Mouse (Mus musculus): ENCODE measurements around the gene Cdkn2a. TPM values are rescaled to one million over a fixed set of nuclear protein-coding genes. Genes with fewer than 3 reads are reported as not detected.

The Cdkn2a gene
- not detected in 2 replicates for polyA plus RNA-seq (2016; fragmentation: Nextera tagmentation; extraction: Ambion mirVana)

DNA sequence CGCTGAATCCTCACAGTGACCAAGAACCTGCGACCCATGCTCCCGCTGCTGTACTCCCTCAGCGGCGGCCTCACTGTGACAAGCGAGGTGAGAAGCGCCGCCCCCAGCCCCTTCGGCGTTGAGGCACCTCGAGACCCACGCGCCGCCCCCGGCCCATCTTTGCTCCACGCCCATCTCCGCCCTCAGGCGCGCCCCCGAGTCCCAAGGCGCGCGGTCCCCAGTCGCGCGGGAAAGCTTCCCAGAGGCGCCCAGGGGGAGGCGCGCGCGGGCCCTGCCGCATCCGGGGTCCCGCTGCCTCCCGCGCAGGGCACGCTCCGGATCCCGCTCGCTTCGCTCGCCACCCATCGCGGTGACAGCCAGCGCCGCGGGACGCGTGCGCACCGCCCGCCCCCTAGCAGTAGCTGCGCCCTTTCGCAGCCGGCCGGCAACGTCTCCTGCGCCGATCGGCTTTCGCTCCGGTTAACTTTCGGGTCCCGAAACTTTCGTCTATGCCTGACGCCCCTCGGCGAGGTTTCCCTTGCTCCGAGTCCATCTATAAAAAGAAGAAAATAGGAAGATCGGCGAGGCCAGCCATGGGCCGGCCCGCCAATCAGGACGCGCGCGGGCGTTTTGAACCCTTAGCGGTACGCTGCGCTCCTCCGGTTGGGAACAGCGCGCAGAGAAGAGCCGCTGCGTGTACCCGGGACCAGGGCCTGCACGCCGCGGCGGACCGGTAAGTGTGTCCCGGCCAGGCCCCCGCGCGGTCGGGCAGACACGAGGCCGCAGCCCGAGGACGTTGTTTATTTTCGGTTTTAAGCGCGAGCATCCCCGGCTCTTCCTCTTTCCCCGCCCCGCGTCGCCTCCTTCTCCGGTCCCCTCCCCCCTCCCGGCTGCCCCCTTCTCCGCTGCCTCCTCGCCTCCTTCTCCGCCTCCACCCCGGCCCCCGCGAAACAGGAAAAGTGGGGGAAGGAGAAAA is at the start of gene Cdkn2a:
Cdkn2a (minus strand) TSS at position 168 of the 955 bp plus-strand sequence.
- H3K27ac ChIP-seq, result no peak within 1 kb of the TSS
- H3K27me3 ChIP-seq, result peaks cover 87% of the 10 kb centered on the region
- no peaks in the 10 kb centered on the region for H3K36me3 ChIP-seq (replicated peaks)
- no peaks in the 10 kb centered on the region for H3K9me3 ChIP-seq
- H3K9ac ChIP-seq, result peak within 1 kb of the TSS; percentile 43
- ATAC-seq (ENCODE audit: low FRiP score), result peak; percentile 90
- H3K4me3 ChIP-seq (replicated peaks), result peak within 1 kb of the TSS; percentile 49
- peaks cover 17% of the 10 kb centered on the region for H3K4me1 ChIP-seq
- H3K4me2 ChIP-seq, result peak within 1 kb of the TSS; percentile 93
- WGBS, result under 1% methylated on average over 112 of the region's 117 CpGs

- WGBS, result 12% methylated on average over 13 of the region's 13 CpGs
- Histone ChIP-seq H3K9ac (no peak overlapping the region), H3K27me3 (peaks cover 50% of the 10 kb centered on the region), H3K4me3 (replicated peaks) (no peak overlapping the region), H3K36me3 (replicated peaks) (no peaks in the 10 kb centered on the region), H3K9me3 (no peaks in the 10 kb centered on the region), H3K4me1 (peaks cover 10% of the 10 kb centered on the region; the same call in 1 of the 2 replicates), H3K4me2 (no peak overlapping the region), H3K27ac (no peak overlapping the region)
- ATAC-seq (ENCODE audit: low FRiP score), result no peak
Measured at GRCm38 (mm10) chr4:89313461-89313860, 19.0 kb upstream of the Cdkn2a start.

DNA sequence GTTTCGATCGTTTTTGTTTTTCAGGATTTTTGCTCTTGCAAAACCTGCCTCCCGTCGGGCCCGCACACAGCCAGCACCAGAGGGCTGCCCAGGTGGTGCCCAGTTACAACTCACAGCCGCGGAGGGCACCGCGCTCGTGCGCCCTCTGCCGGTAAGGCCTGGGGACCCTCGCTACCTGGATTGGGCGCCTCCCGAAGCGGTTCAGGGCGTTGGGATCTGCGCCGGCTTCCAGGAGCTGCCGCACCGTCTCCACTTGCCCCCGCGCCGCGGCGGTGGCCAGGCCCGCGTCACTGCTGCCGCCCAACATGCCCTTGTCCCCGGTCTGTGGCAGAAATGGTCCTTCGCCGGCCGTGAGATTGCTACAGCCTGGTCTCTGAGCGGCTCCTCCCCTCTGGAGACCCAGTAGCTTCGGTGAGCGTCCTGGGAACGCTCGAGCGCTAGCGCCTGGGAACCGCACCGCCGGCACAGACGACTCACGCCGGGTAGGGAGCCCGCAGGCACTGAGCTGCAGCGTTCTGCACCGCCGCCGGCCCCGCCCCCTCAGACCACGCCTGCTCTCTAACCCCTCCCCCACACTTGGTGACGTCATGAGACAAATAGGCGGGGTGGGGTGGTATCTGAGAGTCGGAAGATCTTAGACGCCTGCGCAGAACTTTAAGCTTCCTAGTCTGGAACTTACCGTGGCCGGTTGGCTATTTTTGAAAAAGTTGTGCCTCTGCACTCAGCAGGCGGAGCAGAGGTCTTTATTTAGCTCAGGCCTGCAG is 16.2 kb upstream of the Cdkn2a start, which contains the start of gene Cdkn2b:
Cdkn2b (minus strand) TSS at position 549 of the 764 bp plus-strand sequence.
- under 1% methylated on average over 61 of the region's 61 CpGs for WGBS
- no peak within 1 kb of the TSS for H3K27ac ChIP-seq
- H3K27me3 ChIP-seq, result peaks cover 78% of the 10 kb centered on the region
- peaks cover 10% of the 10 kb centered on the region; the same call in 1 of the 2 replicates for H3K4me1 ChIP-seq
- H3K9me3 ChIP-seq, result no peaks in the 10 kb centered on the region
- H3K9ac ChIP-seq, result peak within 1 kb of the TSS; percentile 21; the same call in 1 of the 2 replicates
- peak within 1 kb of the TSS; percentile 54 for H3K4me3 ChIP-seq (replicated peaks)
- ATAC-seq (ENCODE audit: low FRiP score), result peak; percentile 97
- peak within 1 kb of the TSS; percentile 94 for H3K4me2 ChIP-seq
- H3K36me3 ChIP-seq (replicated peaks), result no peaks in the 10 kb centered on the region

DNA sequence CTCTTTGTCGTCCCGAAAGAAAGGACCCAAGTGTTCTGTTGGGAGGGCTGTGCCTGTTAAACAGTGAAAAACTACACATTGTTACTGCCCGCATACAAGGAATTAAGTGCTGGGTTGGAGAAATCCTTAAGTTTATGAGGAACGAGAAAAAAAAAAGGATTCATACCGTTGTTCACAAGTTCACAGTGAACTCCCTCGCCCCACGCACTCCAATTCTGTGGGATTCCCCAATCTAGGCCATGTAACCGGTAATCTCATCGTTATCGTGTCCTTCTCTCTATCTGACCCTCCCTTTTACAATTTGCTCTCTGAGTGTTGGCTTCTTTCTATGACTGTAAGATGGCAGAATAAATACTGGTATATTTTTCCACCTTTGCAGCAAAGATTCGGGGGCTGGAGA is 15.5 kb upstream of the Cdkn2a start:
- no peaks in the 10 kb centered on the region for H3K36me3 ChIP-seq (replicated peaks)
- WGBS, result 1% methylated on average over 11 of the region's 11 CpGs
- no peak overlapping the region for H3K27ac ChIP-seq
- H3K4me3 ChIP-seq (replicated peaks), result no peak overlapping the region
- H3K9me3 ChIP-seq, result no peaks in the 10 kb centered on the region
- H3K4me1 ChIP-seq, result peaks cover 10% of the 10 kb centered on the region; the same call in 1 of the 2 replicates
- peaks cover 84% of the 10 kb centered on the region for H3K27me3 ChIP-seq
- peak overlapping the region; percentile 94 for H3K4me2 ChIP-seq
- H3K9ac ChIP-seq, result no peak overlapping the region
- ATAC-seq (ENCODE audit: low FRiP score), result no peak

GRCm38 (mm10) chr4:89308001-89308400 is 13.5 kb upstream of the Cdkn2a start:
- WGBS, result 2% methylated on average over 3 of the region's 3 CpGs
- Histone ChIP-seq H3K4me1 (peaks cover 14% of the 10 kb centered on the region; the same call in 1 of the 2 replicates), H3K9me3 (no peaks in the 10 kb centered on the region), H3K36me3 (replicated peaks) (no peaks in the 10 kb centered on the region), H3K27ac (no peak overlapping the region), H3K4me3 (replicated peaks) (no peak overlapping the region), H3K4me2 (no peak overlapping the region), H3K27me3 (peaks cover 90% of the 10 kb centered on the region), H3K9ac (no peak overlapping the region)
- ATAC-seq (ENCODE audit: low FRiP score), result no peak

- no peak for ATAC-seq (ENCODE audit: low FRiP score)
- Histone ChIP-seq H3K4me2 (no peak overlapping the region), H3K36me3 (replicated peaks) (no peaks in the 10 kb centered on the region), H3K4me1 (peaks cover 14% of the 10 kb centered on the region; the same call in 1 of the 2 replicates), H3K9ac (no peak overlapping the region), H3K4me3 (replicated peaks) (no peak overlapping the region), H3K9me3 (no peaks in the 10 kb centered on the region), H3K27me3 (peaks cover 90% of the 10 kb centered on the region), H3K27ac (no peak overlapping the region)
- under 1% methylated on average over 25 of the region's 25 CpGs for WGBS
Measured at GRCm38 (mm10) chr4:89306798-89307365, 12.4 kb upstream of the Cdkn2a start.

DNA sequence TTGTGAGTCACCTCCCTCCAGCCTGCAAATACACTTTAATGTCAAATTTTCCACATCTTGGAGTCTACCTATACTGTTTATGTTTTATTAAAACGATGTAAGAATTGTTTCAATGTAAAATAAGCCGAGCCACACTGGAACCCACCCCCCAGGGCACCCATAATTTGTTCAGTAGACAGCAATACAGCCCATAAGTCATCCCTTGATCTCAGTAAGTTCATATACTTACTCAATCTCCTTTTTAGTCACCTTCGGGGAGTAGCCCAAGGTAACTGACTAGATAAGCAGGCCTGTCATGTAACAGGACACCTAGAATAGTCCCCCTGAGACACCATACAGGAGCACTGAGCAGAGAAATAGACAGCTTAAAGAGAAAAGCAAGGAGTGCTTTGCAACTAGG is 11.2 kb upstream of the Cdkn2a start:
- peaks cover 10% of the 10 kb centered on the region; the same call in 1 of the 2 replicates for H3K4me1 ChIP-seq
- no peak overlapping the region for H3K4me2 ChIP-seq
- no peak overlapping the region for H3K9ac ChIP-seq
- H3K36me3 ChIP-seq (replicated peaks), result no peaks in the 10 kb centered on the region
- no peak for ATAC-seq (ENCODE audit: low FRiP score)
- H3K27ac ChIP-seq, result no peak overlapping the region
- H3K9me3 ChIP-seq, result no peaks in the 10 kb centered on the region
- H3K4me3 ChIP-seq (replicated peaks), result no peak overlapping the region
- peaks cover 88% of the 10 kb centered on the region for H3K27me3 ChIP-seq
- 3% methylated on average over 3 of the region's 3 CpGs for WGBS

DNA sequence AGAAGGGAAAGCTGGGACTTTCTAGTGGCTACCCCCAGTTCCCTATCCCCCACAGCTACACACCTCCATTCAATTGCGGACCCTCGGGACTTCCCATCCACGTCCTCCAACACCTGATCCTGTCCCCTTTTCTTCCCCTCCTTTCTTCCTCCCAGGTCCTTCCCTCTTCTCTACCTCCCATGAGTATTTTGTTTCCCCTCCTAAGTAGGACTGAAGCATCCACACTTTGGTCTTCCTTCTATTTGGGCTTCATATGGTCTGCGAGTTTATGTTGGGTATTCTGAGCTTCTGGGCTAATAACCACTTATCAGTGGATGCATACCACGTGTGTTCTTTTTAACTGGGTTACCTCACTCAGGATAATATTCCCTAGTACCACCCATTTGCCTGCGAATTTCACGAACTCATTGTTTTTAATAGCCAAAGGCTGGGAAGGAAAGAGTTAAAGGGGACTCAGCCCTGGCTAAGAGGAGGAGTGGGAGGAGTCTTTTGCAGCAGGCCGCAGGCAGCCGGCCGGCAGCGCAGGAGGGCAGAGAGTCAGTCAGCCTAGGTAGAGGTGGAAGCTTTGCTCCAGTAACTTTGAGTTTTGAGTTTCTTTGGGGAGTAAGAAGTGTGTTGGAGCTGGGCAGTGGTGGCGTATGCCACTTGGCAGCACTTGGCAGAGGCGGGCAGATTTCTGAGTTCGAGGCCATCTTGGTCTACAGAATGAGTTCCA is 9.0 kb upstream of the Cdkn2a start:
- H3K27me3 ChIP-seq, result peaks cover 90% of the 10 kb centered on the region
- no peak overlapping the region for H3K27ac ChIP-seq
- no peak overlapping the region for H3K4me3 ChIP-seq (replicated peaks)
- no peaks in the 10 kb centered on the region for H3K9me3 ChIP-seq
- H3K9ac ChIP-seq, result no peak overlapping the region
- peaks cover 4% of the 10 kb centered on the region; the same call in 1 of the 2 replicates for H3K4me1 ChIP-seq
- H3K36me3 ChIP-seq (replicated peaks), result no peaks in the 10 kb centered on the region
- H3K4me2 ChIP-seq, result no peak overlapping the region
- peak; percentile 60; the same call in 1 of the 2 replicates for ATAC-seq (ENCODE audit: low FRiP score)
- WGBS, result 2% methylated on average over 14 of the region's 14 CpGs

DNA sequence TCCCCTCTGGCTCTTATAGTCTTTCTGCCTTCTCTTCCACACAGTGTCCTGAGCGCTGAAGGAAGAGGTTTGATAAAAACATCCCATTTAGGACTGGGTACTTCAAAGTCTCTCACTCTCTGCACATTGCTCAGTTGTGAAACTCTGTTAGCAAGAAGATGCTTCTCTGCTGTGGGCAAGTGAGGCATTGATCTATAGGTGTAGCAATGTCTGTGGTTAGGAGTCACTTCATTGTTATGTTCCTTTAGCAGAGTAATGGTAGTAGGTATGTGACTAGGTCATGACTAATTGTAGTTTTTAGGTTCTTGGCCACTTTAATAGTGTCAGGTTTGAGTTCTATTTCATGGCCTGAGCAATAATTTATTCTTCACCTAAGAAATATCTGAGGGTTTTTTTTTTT is 7.7 kb upstream of the Cdkn2a start:
- Histone ChIP-seq H3K9me3 (no peaks in the 10 kb centered on the region), H3K4me1 (peaks cover 4% of the 10 kb centered on the region; the same call in 1 of the 2 replicates), H3K36me3 (replicated peaks) (no peaks in the 10 kb centered on the region), H3K27ac (no peak overlapping the region), H3K4me3 (replicated peaks) (no peak overlapping the region), H3K9ac (no peak overlapping the region), H3K27me3 (peaks cover 86% of the 10 kb centered on the region), H3K4me2 (no peak overlapping the region)
- no peak for ATAC-seq (ENCODE audit: low FRiP score)
- WGBS, result 3% methylated on average over 1 of the region's 1 CpGs

DNA sequence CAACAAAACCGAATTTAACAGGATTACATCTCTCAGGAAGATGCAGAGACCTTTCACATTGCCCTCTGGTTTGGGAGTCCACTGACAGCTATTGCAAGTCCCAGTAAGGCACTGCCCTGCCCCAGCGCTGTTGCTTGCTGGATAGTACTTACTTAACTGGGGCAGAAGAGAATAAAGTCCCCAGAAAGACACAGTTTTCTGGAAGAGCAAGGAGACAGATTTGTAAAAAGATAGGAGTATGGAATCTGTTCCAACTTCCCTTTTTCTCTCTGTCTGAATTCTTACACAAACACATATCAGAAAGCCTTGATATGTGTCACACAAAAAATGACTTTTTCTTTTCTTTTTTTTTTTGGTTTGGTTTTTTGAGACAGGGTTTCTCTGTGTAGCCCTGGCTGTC is 5.3 kb upstream of the Cdkn2a start:
- no peaks in the 10 kb centered on the region for H3K36me3 ChIP-seq (replicated peaks)
- WGBS, result 3% methylated on average over 2 of the region's 2 CpGs
- ATAC-seq (ENCODE audit: low FRiP score), result no peak

DNA sequence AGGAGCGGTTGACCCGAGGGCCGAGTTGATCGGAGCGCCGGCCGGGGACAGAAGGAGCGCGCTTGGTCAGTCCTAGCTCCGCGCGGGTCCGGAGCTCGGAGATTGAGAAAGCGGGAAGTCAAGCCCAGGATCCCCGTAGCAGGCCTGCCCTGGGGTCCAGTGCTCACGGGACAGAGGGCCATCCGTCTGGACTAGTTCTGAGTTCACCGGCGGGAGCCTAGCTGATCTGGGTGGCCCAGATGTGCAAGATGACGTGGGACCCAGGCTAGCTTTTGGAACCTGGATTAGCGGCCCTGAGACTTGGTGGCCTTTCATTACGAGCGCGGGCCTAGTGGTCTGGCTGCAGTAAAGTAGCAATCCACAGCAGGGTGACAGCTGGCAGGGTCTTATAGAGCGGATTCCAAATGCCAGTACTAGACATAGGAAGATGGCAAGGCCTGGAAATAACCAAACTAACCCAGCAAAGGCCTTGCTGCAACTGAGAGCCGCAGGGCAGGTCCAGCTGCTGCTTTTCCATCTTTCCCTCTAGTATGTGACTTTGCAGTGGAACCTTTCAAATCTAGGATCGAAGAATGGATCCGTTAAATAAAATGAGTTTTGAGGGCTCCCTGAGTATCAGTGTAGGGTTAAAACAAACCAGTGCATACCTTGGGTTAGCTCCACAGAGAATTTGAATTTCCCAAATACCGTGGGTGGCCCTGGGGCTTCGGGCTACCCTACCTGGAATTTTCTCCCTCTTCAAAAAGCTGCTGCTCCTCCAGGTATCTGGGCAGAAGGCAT is 1.2 kb upstream of the Cdkn2a start:
- Histone ChIP-seq H3K4me1 (peaks cover 17% of the 10 kb centered on the region), H3K4me3 (replicated peaks) (peak overlapping the region; percentile 49), H3K9ac (peak overlapping the region; percentile 43; the same call in 1 of the 2 replicates), H3K36me3 (replicated peaks) (no peaks in the 10 kb centered on the region), H3K27ac (no peak overlapping the region), H3K27me3 (peaks cover 87% of the 10 kb centered on the region), H3K4me2 (peak overlapping the region; percentile 93), H3K9me3 (no peaks in the 10 kb centered on the region)
- 1% methylated on average over 31 of the region's 31 CpGs for WGBS
- peak; percentile 47 for ATAC-seq (ENCODE audit: low FRiP score)

More for the DNA sequence above, 5.3 kb upstream of the Cdkn2a start:
- H3K4me2 ChIP-seq, result no peak overlapping the region
- H3K27me3 ChIP-seq, result peaks cover 87% of the 10 kb centered on the region
- peaks cover 13% of the 10 kb centered on the region for H3K4me1 ChIP-seq
- H3K4me3 ChIP-seq (replicated peaks), result no peak overlapping the region
- H3K27ac ChIP-seq, result no peak overlapping the region
- no peak overlapping the region for H3K9ac ChIP-seq
- H3K9me3 ChIP-seq, result no peaks in the 10 kb centered on the region

Measured in forebrain, embryonic 12.5 days (tissue).